Mouse (Mus musculus): Measurements from ENCODE around the gene Stk32c. TPM values are rescaled to one million over a fixed set of nuclear protein-coding genes. Genes with fewer than 3 reads are reported as not detected.

Stk32c gene
- total RNA-seq, 2 experiments from 2014 or later = not detected

- ATAC-seq (replicated peaks; ENCODE audit: poor library complexity) = no peak
These were observed 17.1 kb upstream of the Stk32c start for GRCm38 (mm10) chr7:139230241-139230640.

GRCm38 (mm10) chr7:139229837-139230236, 16.7 kb upstream of the Stk32c start:
- no peak for ATAC-seq (replicated peaks; ENCODE audit: poor library complexity)

- ATAC-seq (replicated peaks; ENCODE audit: poor library complexity) = peak; percentile 37
These were observed 15.5 kb upstream of the Stk32c start for GRCm38 (mm10) chr7:139228447-139229171.

GRCm38 (mm10) chr7:139226416-139226815, 13.3 kb upstream of the Stk32c start:
- ATAC-seq (replicated peaks; ENCODE audit: poor library complexity) = no peak

GRCm38 (mm10) chr7:139224725-139225124, 11.6 kb upstream of the Stk32c start:
- ATAC-seq (replicated peaks; ENCODE audit: poor library complexity) = peak; percentile 87

- ATAC-seq (replicated peaks; ENCODE audit: poor library complexity) = no peak
These were observed 11.0 kb upstream of the Stk32c start for GRCm38 (mm10) chr7:139224070-139224469.

GRCm38 (mm10) chr7:139222341-139222740, 9.2 kb upstream of the Stk32c start:
- ATAC-seq (replicated peaks; ENCODE audit: poor library complexity) = no peak

- no peak for ATAC-seq (replicated peaks; ENCODE audit: poor library complexity)
These were observed 8.7 kb upstream of the Stk32c start for GRCm38 (mm10) chr7:139221856-139222255.

GRCm38 (mm10) chr7:139221072-139221471, 8.0 kb upstream of the Stk32c start:
- no peak for ATAC-seq (replicated peaks; ENCODE audit: poor library complexity)

- ATAC-seq (replicated peaks; ENCODE audit: poor library complexity) = no peak
These were observed 7.2 kb upstream of the Stk32c start for GRCm38 (mm10) chr7:139220303-139220702.

- no peak for ATAC-seq (replicated peaks; ENCODE audit: poor library complexity)
These were observed 6.4 kb upstream of the Stk32c start for GRCm38 (mm10) chr7:139219486-139219885.

- ATAC-seq (replicated peaks; ENCODE audit: poor library complexity) = 0 out of 2 replicates have a peak, but pooled peaks have one; percentile 23
These were observed 5.7 kb upstream of the Stk32c start for GRCm38 (mm10) chr7:139218641-139219415.

GRCm38 (mm10) chr7:139217046-139217445, 3.9 kb upstream of the Stk32c start:
- no peak for ATAC-seq (replicated peaks; ENCODE audit: poor library complexity)

- ATAC-seq (replicated peaks; ENCODE audit: poor library complexity) = no peak
These were observed 3.4 kb upstream of the Stk32c start for GRCm38 (mm10) chr7:139216464-139216863.

- no peak for ATAC-seq (replicated peaks; ENCODE audit: poor library complexity)
These were observed 2.8 kb upstream of the Stk32c start for GRCm38 (mm10) chr7:139215946-139216345.

- no peak for ATAC-seq (replicated peaks; ENCODE audit: poor library complexity)
These were observed 2.4 kb upstream of the Stk32c start for GRCm38 (mm10) chr7:139215516-139215915.

GRCm38 (mm10) chr7:139214596-139215340, 1.7 kb upstream of the Stk32c start:
- no peak for ATAC-seq (replicated peaks; ENCODE audit: poor library complexity)

- no peak for ATAC-seq (replicated peaks; ENCODE audit: poor library complexity)
These were observed 1.1 kb upstream of the Stk32c start for GRCm38 (mm10) chr7:139214160-139214559.

- ATAC-seq (replicated peaks; ENCODE audit: poor library complexity) = no peak
These were observed 644 bp upstream of the Stk32c start for GRCm38 (mm10) chr7:139213751-139214150.

- no peak for ATAC-seq (replicated peaks; ENCODE audit: poor library complexity)
These were observed 1.3 kb downstream of the Stk32c start for GRCm38 (mm10) chr7:139211761-139212160.

GRCm38 (mm10) chr7:139208773-139209095, 4.4 kb downstream of the Stk32c start:
- ATAC-seq (replicated peaks; ENCODE audit: poor library complexity) = no peak
